Mouse (Mus musculus): ENCODE results near the gene Cavin4. TPM values are rescaled to one million over a fixed set of nuclear protein-coding genes. Genes with fewer than 3 reads are reported as not detected.

Gene Cavin4
- total and polyA plus RNA-seq, 2 experiments from 2014 or later = 0.79 to 1.4 TPM

GRCm38 (mm10) chr4:48624961-48625360 lies 38.4 kb upstream of the Cavin4 start:
- ATAC-seq (ENCODE audit: low FRiP score) = no peak

GRCm38 (mm10) chr4:48625836-48626235 lies 37.5 kb upstream of the Cavin4 start:
- H3K27ac ChIP-seq (ENCODE audit: low read depth, low read length) = no peak overlapping the region
- ATAC-seq (ENCODE audit: low FRiP score) (no peak), DNase-seq (ENCODE audit: low spot score) (no peak)
- H3K27me3 ChIP-seq (ENCODE audit: insufficient read depth, low read length) = no peaks in the 10 kb centered on the region
- 84% methylated on average over 9 of the region's 9 CpGs for WGBS
- no peak overlapping the region for H3K4me3 ChIP-seq (ENCODE audit: low read depth, low read length)
- H3K9me3 ChIP-seq (ENCODE audit: low read length) = no peaks in the 10 kb centered on the region
- no peak overlapping the region for H3K4me2 ChIP-seq (ENCODE audit: low read depth, low read length, poor library complexity, severe bottlenecking)
- H3K36me3 ChIP-seq (ENCODE audit: insufficient read depth, low read length) = peaks cover 20% of the 10 kb centered on the region
- TF ChIP-seq CTCF (IDR thresholded peaks at IDR 0.05) = no peak
- H3K9ac ChIP-seq (replicated peaks; ENCODE audit: low read length, poor library complexity, severe bottlenecking) = no peak overlapping the region
- no peaks in the 10 kb centered on the region for H3K4me1 ChIP-seq (ENCODE audit: insufficient read depth, low read length)

More at GRCm38 (mm10) chr4:48624961-48625360, 38.4 kb upstream of the Cavin4 start:
- Histone ChIP-seq H3K9ac (replicated peaks; ENCODE audit: low read length, poor library complexity, severe bottlenecking) (no peak overlapping the region), H3K36me3 (ENCODE audit: insufficient read depth, low read length) (peaks cover 20% of the 10 kb centered on the region), H3K4me3 (ENCODE audit: low read depth, low read length) (no peak overlapping the region), H3K9me3 (ENCODE audit: low read length) (no peaks in the 10 kb centered on the region), H3K27ac (ENCODE audit: low read depth, low read length) (no peak overlapping the region), H3K4me1 (ENCODE audit: insufficient read depth, low read length) (no peaks in the 10 kb centered on the region), H3K27me3 (ENCODE audit: insufficient read depth, low read length) (no peaks in the 10 kb centered on the region), H3K4me2 (ENCODE audit: low read depth, low read length, poor library complexity, severe bottlenecking) (no peak overlapping the region)
- 70% methylated on average over 6 of the region's 6 CpGs for WGBS
- DNase-seq (ENCODE audit: low spot score) = no peak
- no peak for TF ChIP-seq CTCF (IDR thresholded peaks at IDR 0.05)

- Histone ChIP-seq H3K4me1 (ENCODE audit: insufficient read depth, low read length) (no peaks in the 10 kb centered on the region), H3K4me3 (ENCODE audit: low read depth, low read length) (no peak overlapping the region), H3K27me3 (ENCODE audit: insufficient read depth, low read length) (no peaks in the 10 kb centered on the region), H3K9ac (replicated peaks; ENCODE audit: low read length, poor library complexity, severe bottlenecking) (no peak overlapping the region), H3K36me3 (ENCODE audit: insufficient read depth, low read length) (peaks cover 10% of the 10 kb centered on the region), H3K27ac (ENCODE audit: low read depth, low read length) (no peak overlapping the region), H3K9me3 (ENCODE audit: low read length) (no peaks in the 10 kb centered on the region), H3K4me2 (ENCODE audit: low read depth, low read length, poor library complexity, severe bottlenecking) (no peak overlapping the region)
- ATAC-seq (ENCODE audit: low FRiP score) (0 out of 2 replicates have a peak, but pooled peaks have one; percentile 14), DNase-seq (ENCODE audit: low spot score) (peak; percentile 60)
- TF ChIP-seq CTCF (IDR thresholded peaks at IDR 0.05) = no peak
- WGBS = 82% methylated on average over 13 of the region's 13 CpGs
Observed at GRCm38 (mm10) chr4:48629445-48629844, 33.9 kb upstream of the Cavin4 start.

GRCm38 (mm10) chr4:48633529-48633928 lies 29.8 kb upstream of the Cavin4 start:
- H3K9me3 ChIP-seq (ENCODE audit: low read length) = no peaks in the 10 kb centered on the region
- peaks cover 14% of the 10 kb centered on the region for H3K36me3 ChIP-seq (ENCODE audit: insufficient read depth, low read length)
- H3K9ac ChIP-seq (replicated peaks; ENCODE audit: low read length, poor library complexity, severe bottlenecking) = no peak overlapping the region
- no peaks in the 10 kb centered on the region for H3K27me3 ChIP-seq (ENCODE audit: insufficient read depth, low read length)
- ATAC-seq (ENCODE audit: low FRiP score) (no peak), DNase-seq (ENCODE audit: low spot score) (no peak)
- no peaks in the 10 kb centered on the region; the same call in 1 of the 2 replicates for H3K4me1 ChIP-seq (ENCODE audit: insufficient read depth, low read length)
- no peak overlapping the region for H3K27ac ChIP-seq (ENCODE audit: low read depth, low read length)
- no peak for TF ChIP-seq CTCF (IDR thresholded peaks at IDR 0.05)
- no peak overlapping the region for H3K4me3 ChIP-seq (ENCODE audit: low read depth, low read length)
- H3K4me2 ChIP-seq (ENCODE audit: low read depth, low read length, poor library complexity, severe bottlenecking) = no peak overlapping the region
- 74% methylated on average over 6 of the region's 6 CpGs for WGBS

- WGBS = 81% methylated on average over 2 of the region's 2 CpGs
- DNase-seq (ENCODE audit: low spot score) = peak; percentile 23
- Histone ChIP-seq H3K4me2 (ENCODE audit: low read depth, low read length, poor library complexity, severe bottlenecking) (no peak overlapping the region), H3K27ac (ENCODE audit: low read depth, low read length) (no peak overlapping the region), H3K27me3 (ENCODE audit: insufficient read depth, low read length) (no peaks in the 10 kb centered on the region), H3K4me1 (ENCODE audit: insufficient read depth, low read length) (no peaks in the 10 kb centered on the region; the same call in 1 of the 2 replicates), H3K4me3 (ENCODE audit: low read depth, low read length) (no peak overlapping the region), H3K9me3 (ENCODE audit: low read length) (no peaks in the 10 kb centered on the region), H3K9ac (replicated peaks; ENCODE audit: low read length, poor library complexity, severe bottlenecking) (no peak overlapping the region), H3K36me3 (ENCODE audit: insufficient read depth, low read length) (peaks cover 14% of the 10 kb centered on the region)
- ATAC-seq (ENCODE audit: low FRiP score) = no peak
- TF ChIP-seq CTCF (IDR thresholded peaks at IDR 0.05) = peak; percentile 67
Observed at GRCm38 (mm10) chr4:48634058-48634457, 29.3 kb upstream of the Cavin4 start.

GRCm38 (mm10) chr4:48636831-48637230 lies 26.5 kb upstream of the Cavin4 start:
- no peak for ATAC-seq (ENCODE audit: low FRiP score)
- H3K4me1 ChIP-seq (ENCODE audit: insufficient read depth, low read length) = no peaks in the 10 kb centered on the region; the same call in 1 of the 2 replicates

More at GRCm38 (mm10) chr4:48636831-48637230, 26.5 kb upstream of the Cavin4 start:
- Histone ChIP-seq H3K27ac (ENCODE audit: low read depth, low read length) (no peak overlapping the region), H3K36me3 (ENCODE audit: insufficient read depth, low read length) (peaks cover 20% of the 10 kb centered on the region), H3K9ac (replicated peaks; ENCODE audit: low read length, poor library complexity, severe bottlenecking) (no peak overlapping the region), H3K4me2 (ENCODE audit: low read depth, low read length, poor library complexity, severe bottlenecking) (no peak overlapping the region), H3K4me3 (ENCODE audit: low read depth, low read length) (no peak overlapping the region), H3K9me3 (ENCODE audit: low read length) (no peaks in the 10 kb centered on the region), H3K27me3 (ENCODE audit: insufficient read depth, low read length) (no peaks in the 10 kb centered on the region)
- no peak for DNase-seq (ENCODE audit: low spot score)
- no peak for TF ChIP-seq CTCF (IDR thresholded peaks at IDR 0.05)
- WGBS = 95% methylated on average over 13 of the region's 13 CpGs

Measured in midbrain, postnatal 0 days (tissue).